Mouse (Mus musculus) layer of hippocampus, adult 18-20 months (tissue): ENCODE measurements at regions not wholly inside any gene's neighbourhood (a gene's known extent, or its start where the extent isn't known, plus 50 kb on each side); places are given as distances from the start of the nearest gene placed in this dataset.

Experiments
- DNase-seq, 2 experiments: peaks; one replicate each; pipeline ENCODE4 v3.0.0; 2022; ENCODE audit warnings: low spot score in 2 of 2

- no peak for DNase-seq
Observed at GRCm38 (mm10) chr3:103408724-103409123, 129.6 kb downstream of the Trim33 start.

DNA sequence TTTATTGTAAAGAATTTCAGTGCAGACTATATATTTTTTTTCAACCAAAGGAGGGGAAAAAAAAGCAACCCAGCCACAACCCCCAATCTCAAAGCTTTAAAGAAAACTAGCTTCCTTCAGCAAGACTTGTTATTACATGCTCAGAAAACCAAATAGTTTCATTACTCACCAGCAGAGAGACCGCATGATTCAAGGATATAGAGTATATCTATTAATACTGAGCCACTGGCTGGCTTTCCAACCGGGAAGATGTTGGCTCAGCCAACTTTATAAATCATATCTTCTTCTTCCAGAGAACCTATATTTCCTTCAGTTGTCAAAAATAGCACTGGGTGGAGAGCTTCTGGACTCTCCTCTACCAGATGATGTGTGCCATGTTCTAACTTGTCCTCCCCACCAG is 133.2 kb downstream of the Trim33 start:
- DNase-seq, result no peak

DNA sequence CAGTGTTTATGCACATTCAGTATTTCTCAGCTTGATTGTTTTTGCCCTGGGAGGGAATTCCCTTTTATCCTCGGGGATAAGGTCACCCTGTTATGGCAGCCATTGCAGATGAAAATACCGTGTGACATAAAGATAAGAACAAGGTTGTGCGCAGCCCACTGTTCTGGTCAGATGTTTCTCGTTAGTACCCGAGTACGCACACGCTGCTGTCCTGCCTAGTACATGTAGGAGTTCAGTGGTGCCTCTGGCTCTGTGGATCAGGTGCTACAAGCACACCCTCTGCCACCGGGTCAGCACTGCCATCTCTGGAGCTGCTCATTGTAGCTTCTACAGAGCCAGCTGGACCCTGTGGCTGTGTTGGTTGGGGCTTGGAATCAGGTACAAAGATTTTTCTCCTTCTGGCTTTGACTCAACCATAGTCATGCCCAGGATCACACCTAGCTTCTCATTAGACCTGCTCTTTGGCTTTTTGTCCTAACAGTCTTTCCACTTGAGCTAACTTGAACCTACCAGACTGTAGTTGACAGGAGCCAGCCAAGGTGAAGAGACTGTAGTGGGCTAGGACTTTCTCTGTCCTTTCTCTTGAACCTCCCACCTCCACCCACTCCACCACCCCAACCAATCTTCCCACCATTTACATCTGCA is 136.1 kb downstream of the Trim33 start:
- no peak for DNase-seq

DNA sequence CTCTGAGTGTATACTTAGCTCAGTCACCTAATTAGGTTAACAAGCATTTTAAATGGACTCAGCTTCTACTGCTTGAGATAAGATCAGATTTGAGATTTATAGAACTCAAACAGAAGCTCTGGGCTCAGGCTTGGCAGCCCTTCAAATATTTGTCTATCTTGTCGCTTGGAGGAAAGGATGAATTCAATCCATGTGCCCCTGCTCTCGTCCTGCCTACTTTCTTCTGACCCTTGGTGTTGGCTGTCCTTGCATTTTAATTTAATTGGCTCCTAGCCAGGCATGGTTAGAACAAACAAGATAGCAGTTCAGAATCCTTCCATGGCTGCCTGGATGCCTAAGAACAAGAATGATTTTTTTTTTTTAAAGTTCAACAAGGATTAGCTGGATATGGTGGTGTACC is 137.2 kb downstream of the Trim33 start:
- peak in 1 of 2 experiments; percentile 22 for DNase-seq

- DNase-seq, result no peak
Observed at GRCm38 (mm10) chr3:103417781-103418180, 138.7 kb downstream of the Trim33 start.

GRCm38 (mm10) chr3:103419761-103420620 is 140.9 kb downstream of the Trim33 start:
- DNase-seq, result no peak

- peak in 1 of 2 experiments; percentile 40 for DNase-seq
Observed at GRCm38 (mm10) chr3:103420621-103421274, 141.7 kb downstream of the Trim33 start.

DNA sequence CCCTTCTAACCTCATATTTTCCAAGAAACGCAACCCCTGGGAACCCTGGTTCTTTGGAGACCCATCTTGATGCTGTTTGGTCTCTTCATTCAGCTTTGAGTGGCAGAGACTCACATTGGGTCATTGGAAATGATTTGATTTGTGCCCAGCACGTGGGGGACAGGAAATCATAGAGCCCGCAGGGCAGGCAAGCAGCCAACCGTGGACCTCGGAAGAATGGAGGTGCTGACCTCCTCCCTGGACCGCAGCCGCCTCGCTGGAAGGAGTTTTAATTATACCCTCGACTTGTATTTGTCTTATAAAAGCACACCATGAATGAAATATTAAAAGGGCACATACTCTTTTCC is 142.2 kb downstream of the Trim33 start:
- DNase-seq, result no peak

DNA sequence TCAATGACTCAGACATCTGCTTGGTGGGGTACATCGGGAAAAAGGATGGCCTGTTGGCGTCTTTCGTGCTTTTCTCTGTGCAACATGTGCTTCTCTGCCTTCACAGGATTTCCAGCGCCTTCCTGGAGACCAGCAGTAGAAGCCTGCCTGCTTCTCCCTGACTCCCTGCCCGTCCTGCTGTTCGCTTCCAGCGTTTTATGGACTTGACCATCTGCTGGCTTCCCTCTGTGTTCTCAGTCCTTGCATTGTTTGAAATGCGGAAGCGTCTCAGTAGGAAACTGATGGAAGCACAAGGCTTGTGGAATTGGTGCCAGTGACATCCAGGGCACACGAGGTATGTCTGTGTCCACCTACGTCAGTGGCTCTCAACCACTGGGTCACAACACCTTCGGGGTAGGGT is 143.7 kb downstream of the Trim33 start:
- DNase-seq, result no peak

DNA sequence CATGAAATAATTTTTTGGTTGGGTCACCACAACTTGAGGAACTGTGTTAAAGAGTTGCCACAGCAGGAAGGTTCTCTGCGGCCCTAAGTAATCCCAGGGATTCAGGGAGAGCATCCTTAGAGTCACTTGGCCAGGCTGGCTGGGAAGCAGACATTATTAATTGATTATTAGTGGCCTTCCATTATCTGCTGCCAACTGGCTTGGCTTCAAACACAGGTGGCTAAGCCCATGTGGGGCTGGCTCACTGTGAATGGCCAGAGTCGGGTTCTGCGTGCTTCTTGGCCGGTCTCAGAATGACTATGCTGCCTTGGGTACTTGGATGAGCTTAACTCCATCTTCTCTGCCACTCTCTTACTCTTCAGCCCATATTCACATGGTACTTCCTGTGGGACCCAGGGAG is 144.2 kb downstream of the Trim33 start:
- DNase-seq, result no peak

DNA sequence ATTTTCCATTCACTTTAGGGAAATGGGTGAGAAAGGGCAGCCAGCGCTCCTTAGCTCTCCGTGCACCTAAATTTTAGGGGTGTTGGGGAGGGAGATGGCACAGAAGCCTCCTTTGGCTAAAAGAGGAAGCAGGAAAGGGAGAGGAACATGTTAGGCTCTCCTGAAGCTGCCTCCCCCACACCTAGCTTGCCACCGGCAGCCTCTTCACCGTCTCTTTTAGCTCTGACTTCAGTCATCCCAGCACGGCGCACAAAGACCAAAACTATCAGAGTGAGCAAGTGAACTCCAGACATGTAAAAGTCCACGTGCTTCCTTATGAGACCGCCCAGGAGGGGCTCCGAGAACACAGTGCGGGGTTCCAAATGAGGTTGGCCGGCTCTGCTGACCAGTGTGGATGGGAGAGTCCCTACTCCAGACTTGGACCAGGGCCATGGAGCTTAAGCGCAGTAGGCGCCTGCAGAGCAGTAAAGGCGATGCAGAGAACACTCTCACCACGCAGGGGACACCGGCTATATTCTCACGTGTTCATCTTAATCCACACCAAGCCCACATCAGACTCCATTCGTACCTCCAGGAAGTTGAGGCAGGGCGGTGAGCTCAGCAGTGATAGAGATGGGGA is 146.8 kb downstream of the Trim33 start:
- DNase-seq, result no peak

DNA sequence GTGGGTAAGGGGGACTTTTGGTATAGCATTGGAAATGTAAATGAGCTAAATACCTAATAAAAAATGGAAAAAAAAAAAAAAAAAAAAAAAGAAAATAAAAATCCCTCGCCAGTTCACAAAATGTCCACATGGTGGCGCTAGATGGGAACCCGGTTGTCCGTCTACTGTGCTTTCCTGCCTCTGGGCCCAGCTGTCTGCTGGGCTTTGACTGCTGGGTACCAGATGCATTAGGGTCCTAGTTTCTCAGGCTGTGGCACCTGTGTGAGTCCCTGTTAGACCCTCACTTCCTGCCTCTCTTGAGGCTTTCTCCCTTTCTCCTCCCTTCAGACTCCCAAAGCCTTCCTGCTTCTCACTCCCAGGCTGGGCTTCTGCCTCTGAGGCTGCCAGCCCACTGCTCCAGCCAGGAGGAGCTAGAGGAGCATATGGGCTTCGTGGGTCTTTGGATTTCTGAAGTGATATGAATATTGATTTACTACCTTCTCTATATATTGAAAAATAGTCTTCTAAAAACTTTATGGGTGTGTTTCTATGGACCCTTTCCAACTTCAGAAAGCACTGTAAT is 145.7 kb upstream of the Syt6 start:
- DNase-seq, result no peak

- DNase-seq, result no peak
Observed at GRCm38 (mm10) chr3:103430131-103430530, 144.9 kb upstream of the Syt6 start.

- no peak for DNase-seq
Observed at GRCm38 (mm10) chr3:103432254-103432653, 142.8 kb upstream of the Syt6 start.

GRCm38 (mm10) chr3:103436902-103437603 is 138.0 kb upstream of the Syt6 start:
- no peak for DNase-seq

DNA sequence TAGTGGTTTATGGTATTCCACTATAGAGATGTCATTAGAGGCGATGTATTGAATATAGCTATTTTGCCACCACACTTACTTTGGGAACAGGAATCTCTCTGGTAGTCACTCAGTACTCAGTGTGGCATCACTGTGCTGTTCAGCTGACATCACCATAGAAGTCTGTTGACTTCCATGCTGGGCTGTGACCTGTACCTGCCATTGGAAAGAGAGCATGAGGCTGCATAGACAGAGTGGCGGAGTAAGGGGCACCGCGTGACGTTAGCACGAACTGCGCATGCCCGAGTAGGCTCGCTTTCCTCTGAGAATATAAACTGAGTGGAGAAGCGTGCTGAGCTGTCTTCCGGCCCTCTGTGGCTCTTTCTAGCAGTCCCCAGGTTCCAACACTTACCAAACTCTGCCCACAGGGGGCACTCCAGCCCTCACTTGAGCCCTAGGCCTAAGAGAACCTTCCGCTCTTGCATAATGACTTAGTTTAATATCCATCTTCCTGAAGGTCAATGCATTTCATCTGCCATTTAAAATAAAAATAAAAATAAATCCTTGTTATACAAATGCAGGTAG is 136.2 kb upstream of the Syt6 start:
- DNase-seq, result peak in 1 of 2 experiments; percentile 59

DNA sequence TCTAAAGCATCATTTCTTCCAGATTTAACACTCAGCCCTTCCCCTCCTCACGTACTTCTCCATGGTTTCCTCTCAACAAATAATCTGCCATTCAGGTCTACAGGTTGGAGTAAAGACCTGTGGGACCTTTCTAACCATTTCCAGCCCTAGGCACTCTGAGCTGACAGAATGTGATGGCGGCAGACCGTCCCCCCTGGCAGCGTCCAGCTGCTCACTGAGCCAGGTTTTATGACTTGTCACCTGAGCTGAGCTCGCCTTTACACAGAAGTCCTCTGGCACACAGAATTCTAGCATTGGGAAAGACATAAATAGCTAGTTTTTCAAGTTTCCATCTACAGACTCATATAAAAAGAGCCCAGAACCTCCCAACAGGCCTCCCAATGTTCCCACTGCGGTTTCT is 131.8 kb upstream of the Syt6 start:
- no peak for DNase-seq

DNA sequence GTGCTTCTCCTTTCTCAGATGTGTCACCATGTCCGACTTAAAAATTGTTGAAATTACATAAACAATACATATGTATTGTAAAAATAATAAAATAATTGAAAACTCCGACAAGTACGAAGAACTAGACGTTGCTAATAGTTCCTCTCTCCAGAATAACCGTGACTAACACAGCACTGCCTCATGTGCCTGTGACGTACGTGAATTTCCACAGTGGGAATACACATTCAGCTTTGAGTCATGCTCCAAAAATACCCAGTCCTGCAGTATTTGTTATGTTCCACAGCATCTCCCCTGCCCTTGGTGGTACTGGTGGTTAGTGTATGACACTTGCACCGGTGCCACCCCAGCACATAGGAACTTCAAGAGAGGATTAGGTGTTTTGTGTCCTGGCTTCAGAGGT is 129.2 kb upstream of the Syt6 start:
- no peak for DNase-seq

GRCm38 (mm10) chr3:103449851-103450250 is 125.2 kb upstream of the Syt6 start:
- no peak for DNase-seq

- DNase-seq, result no peak
Observed at GRCm38 (mm10) chr3:103451971-103452370, 123.1 kb upstream of the Syt6 start.

- no peak for DNase-seq
Observed at GRCm38 (mm10) chr3:103463760-103464159, 111.3 kb upstream of the Syt6 start.
